Mouse (Mus musculus): Measurements from ENCODE around the gene Aurkb. TPM values are rescaled to one million over a fixed set of nuclear protein-coding genes. Genes with fewer than 3 reads are reported as not detected.

The Aurkb gene
- total RNA-seq, 2 experiments from 2014 or later: 41.5 to 41.7 TPM

GRCm38 (mm10) chr11:69035849-69036248, 9.6 kb upstream of the Aurkb start:
- DNase-seq (ENCODE audit: low spot score in 2 of 2): peak; percentile 52 to 72

DNA sequence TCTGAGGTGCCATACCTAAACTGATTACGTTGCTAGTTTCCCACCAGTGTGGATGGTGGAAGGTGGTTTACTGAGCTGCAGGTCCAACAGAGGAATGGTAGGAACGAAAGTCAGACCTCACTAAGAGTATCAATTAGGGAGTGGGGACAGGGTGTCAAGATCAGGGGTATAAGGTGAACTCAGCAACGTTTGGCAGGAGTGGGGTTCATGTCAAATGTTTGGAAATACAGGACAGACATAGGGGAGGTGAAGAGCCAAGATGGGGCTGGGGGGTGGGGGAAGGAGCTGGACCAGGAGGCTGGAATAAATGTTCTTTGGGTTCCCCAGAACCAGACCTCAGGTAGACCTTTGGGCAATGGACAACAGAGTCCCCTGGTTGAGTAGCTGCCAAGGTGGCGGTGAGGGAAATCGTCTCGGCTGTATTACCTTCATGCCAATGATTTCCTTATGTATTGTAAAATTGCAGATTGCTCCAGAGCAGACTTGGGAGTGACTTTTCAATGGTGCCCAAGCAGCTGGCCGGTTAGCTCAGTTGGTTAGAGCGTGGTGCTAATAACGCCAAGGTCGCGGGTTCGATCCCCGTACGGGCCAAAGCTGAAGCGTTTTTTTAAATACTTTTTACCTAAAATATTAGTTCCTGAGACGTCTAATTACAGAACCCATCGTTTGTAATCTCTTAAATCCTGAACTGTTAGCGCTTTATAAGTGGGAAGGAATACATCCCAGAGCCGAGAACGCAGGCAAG, 8.8 kb upstream of the Aurkb start:
- DNase-seq (ENCODE audit: low spot score in 2 of 2): peak; percentile 47 to 57

DNA sequence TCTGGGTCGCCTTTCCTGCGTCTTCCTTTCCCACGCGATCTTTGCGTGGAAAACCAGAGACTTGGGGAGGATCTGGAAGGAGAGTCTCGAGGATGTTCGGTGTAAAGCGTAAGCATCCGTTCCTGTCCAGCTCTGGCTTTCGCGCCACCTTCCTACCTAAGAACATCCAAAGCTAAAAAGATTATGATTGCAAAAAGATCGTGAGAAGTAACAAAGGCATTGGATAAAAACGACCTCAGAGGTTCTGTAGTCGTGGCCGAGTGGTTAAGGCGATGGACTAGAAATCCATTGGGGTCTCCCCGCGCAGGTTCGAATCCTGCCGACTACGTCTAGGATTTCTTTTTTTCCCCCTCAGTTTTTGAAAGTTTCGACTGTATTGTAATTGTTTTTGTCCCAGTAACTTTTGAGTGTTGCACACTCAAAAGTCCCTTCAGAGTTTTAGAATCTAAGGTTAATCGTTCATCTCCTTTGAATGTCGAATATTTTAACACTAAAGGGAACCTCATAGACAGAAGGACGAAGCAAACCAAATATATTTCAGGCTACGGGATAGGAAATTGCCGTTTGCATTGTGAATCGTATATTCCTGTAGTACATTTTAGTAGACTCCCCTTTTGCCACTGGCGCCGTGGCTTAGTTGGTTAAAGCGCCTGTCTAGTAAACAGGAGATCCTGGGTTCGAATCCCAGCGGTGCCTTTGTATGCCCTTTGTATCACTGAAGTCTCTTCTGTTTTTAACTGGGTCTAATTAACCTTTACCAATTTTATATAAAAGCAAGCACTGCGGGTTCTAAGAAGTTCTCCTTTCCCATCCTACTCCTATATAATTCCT, 8.0 kb upstream of the Aurkb start:
- DNase-seq (ENCODE audit: low spot score in 2 of 2): peak; percentile 22 to 54

GRCm38 (mm10) chr11:69038173-69038572, 7.3 kb upstream of the Aurkb start:
- no peak for DNase-seq (ENCODE audit: low spot score in 2 of 2)

GRCm38 (mm10) chr11:69046395-69046774, 938 bp downstream of the Aurkb start:
- no peak for DNase-seq (ENCODE audit: low spot score in 2 of 2)

DNA sequence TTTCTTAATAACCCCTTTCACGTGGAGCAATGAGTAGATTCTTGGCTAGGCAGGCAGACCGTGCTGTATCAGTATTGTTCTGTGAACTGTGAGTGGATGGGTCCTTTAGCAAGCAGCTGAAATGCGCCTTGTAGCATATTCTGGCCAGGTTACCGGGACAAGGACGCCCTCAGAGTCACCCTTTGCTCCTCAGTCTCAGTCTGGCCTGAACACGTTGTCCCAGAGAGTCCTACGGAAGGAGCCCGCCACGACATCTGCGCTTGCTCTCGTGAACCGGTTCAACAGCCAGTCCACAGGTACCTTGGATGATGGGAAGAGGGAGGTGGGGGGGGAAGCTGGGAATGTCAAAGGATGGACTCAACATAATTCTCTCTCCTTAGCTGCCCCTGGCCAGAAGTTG, 2.1 kb downstream of the Aurkb start:
- no peak for DNase-seq (ENCODE audit: low spot score in 2 of 2)

GRCm38 (mm10) chr11:69048151-69048550, 2.7 kb downstream of the Aurkb start:
- DNase-seq (ENCODE audit: low spot score in 2 of 2): no peak

DNA sequence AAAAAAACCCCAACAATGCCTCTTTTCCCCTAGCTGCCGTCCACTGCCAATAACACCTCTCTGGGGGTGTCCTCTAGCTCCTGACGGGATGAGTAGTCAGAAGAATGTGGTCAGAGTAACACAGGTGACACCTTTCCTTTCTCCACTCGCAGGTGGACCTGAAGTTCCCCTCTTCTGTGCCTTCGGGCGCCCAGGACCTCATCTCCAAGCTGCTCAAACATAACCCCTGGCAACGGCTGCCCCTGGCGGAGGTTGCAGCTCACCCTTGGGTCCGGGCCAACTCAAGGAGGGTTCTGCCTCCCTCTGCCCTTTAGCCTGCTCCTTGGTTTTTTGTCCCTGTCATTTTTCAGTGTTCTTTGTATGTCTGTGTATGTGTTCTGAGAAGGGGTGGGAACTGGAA, 5.3 kb downstream of the Aurkb start:
- DNase-seq (ENCODE audit: low spot score in 2 of 2): no peak

DNA sequence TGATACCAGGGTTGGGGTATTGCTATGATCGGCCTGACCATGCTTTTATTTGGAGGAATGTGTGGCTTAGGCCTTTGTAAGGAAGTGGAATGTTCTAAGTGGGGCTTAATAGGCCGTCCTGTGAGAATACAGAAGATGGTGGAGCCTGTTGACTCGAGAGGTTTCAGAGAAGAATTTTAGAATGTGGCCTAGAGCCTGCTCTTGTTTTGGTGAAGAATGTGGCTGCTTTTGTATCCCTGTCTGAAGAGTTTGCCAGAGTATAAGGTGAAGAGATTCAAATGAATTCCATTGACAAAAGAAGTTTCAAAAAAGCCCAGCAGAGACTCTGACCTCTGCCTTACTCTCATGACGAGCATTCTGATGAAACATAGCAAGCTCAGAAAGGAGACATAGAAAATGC, 6.3 kb downstream of the Aurkb start:
- no peak for DNase-seq (ENCODE audit: low spot score in 2 of 2)

- DNase-seq (ENCODE audit: low spot score in 2 of 2): no peak
Measured at GRCm38 (mm10) chr11:69052824-69053421, 7.5 kb downstream of the Aurkb start.

DNA sequence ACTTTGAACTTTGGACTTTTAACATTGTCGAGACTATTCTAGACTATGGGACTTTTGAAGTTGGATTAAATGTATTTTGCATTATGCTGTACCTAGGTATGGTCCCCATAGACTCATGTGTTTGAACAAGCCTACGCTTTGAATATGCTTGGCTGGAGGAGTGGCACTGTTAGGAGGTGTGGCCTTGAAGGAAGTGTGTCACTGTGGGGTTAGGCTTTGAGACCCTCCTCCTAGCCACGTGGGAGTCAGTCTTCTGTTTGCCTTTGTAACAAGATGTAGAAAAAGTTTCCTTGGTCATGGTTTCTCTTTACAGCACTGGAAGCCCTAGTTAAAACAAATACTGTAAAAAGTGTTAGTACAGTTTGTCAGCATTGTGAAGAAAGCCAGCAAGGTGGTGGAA, 8.4 kb downstream of the Aurkb start:
- no peak for DNase-seq (ENCODE audit: low spot score in 2 of 2)

GRCm38 (mm10) chr11:69058265-69058664, 12.8 kb downstream of the Aurkb start:
- no peak for DNase-seq (ENCODE audit: low spot score in 2 of 2)

DNA sequence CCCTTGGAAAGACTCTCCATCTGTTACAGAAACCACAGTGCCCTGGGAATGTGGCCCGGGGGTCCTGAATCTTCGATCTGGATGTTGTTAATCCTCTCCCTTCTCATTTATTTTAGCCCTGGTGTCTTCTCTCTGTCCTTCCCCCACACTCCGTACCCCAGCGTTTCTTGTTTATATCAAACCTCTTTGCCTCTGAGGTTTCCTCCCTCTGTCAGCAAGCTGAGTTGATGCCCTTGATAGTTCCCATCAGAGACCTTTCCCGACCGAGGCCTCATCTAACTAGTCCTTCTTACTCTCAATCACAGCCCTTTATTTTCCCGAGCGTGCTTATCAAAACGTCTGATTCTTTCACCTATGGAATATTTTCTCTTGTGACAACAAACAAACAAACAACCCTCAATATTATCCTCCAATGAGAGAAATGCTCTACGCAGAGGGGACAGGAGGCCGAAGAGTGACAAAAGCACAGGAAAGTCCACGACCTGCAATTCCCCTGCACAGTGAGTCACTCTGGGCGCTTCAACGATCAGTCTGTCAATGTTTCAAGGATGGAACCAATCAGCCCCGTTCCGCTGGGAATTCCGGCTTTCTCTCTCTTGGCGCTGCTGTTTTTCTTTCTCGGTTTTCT, 13.4 kb downstream of the Aurkb start:
- DNase-seq (ENCODE audit: low spot score in 2 of 2): no peak

DNA sequence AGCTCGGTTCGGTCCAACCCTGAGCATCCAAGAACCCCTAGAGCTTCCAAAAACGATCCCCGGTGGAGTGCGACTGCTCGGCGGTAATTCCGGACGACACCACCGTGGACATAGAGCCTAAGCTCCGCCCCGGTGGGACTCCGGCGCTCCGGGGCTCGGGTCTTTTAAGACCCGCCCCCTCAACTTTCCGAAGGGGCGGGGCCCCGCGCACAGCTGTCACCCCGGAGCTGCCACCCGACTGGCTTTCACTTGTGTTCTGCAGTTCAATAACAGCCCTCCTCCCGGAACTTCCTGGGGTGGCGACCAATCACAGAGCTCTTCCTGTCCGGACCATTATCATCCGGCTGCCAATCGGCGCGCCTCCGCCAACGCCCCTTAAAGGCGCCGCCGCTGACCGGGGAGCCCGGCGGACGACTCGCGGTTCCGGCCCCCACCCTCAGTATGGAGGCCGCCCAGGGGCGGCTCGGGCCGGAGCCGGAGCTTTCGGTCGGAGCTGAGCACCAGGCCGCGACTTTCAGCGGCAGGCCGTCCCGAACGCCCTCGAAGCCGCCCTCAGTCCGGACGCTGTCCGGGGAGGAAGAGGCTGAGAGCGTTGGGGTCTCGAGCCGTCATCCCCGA, 14.0 kb downstream of the Aurkb start, which contains the start of gene Borcs6:
Borcs6 (plus strand) TSS at position 361 of the 618 bp plus-strand sequence.
- DNase-seq (ENCODE audit: low spot score in 2 of 2): peak; percentile 82 to 87

DNA sequence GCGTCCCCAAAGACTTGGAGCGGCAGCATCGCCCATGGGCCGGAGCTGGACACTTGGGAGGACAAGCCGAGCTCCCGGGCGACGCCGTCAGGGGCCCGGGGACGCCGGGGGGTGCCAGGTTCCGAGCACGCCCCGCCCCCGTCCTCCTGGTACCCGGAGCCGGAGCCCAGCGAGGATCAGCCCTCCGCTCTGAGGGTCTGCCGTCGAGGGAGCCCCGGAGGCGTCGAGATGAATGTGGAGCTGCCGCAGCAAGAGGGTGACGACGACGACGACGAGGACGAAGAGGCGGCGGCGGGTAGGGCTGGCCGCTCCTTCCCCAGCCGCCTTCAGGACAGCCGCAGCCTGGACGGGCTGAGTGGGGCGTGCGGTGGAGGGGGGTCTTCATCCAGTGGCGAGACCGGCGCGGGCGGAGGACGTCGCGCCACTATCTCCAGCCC, 14.5 kb downstream of the Aurkb start:
- no peak for DNase-seq (ENCODE audit: low spot score in 2 of 2)

- no peak for DNase-seq (ENCODE audit: low spot score in 2 of 2)
Measured at GRCm38 (mm10) chr11:69060448-69061254, 15.2 kb downstream of the Aurkb start.

GRCm38 (mm10) chr11:69061255-69061912, 15.9 kb downstream of the Aurkb start:
- no peak for DNase-seq (ENCODE audit: low spot score in 2 of 2)

DNA sequence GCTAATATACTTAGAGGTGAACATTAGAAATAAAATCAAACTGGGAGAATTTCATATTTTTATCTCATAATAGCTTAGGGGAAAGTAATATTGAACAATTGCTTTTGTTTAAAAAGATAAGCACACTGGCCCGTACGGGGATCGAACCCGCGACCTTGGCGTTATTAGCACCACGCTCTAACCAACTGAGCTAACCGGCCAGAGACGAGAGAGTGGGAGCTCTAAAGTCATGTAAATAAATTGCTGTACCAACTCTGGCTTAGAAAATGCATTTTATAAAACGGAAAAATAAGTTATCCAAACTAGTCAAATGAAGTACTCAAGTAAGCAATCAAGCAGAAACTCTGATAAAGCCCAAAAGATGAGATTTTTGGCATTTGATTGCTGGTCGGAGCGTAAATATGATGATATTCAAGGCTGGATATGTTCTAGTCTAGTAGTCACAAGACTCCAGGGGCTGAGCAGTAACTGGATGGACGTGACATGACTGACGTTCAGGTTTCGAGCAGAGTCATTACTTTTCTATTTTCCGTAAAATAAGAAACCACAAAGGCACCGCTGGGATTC, 16.8 kb downstream of the Aurkb start:
- DNase-seq (ENCODE audit: low spot score in 2 of 2): no peak

DNA sequence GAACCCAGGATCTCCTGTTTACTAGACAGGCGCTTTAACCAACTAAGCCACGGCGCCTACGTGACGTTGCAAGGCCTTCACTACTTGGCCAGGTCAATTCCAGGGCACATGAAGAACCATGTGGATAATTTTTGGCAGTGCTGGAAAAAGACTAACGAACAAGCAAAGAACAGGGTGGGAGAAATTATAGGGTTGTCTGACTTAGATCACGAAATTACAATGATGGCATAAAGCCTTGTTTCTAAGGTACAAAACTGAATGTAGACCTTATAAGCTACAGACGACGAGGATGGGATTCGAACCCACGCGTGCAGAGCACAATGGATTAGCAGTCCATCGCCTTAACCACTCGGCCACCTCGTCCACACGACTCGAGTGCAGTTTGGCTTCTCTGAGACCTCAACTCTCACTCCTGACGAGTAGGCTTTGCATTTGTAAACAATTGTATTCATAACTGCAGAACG, 17.3 kb downstream of the Aurkb start:
- DNase-seq (ENCODE audit: low spot score in 2 of 2): peak; percentile 92 to 95
